Mouse (Mus musculus) urinary bladder, postnatal 14 days (tissue): Measurements from ENCODE around the gene Gm853.
A peak's percentile ranks its signal among the peaks of the same experiment; 100 is the strongest.

ENCODE experiments used
- DNase-seq: peaks from one replicate; pipeline ENCODE4 v3.0.0; 2021; ENCODE audit warnings: low spot score

Gene Gm853

GRCm38 (mm10) chr4:130174335-130175031, 47.7 kb downstream of the Gm853 start:
- DNase-seq, result peak; percentile 84

GRCm38 (mm10) chr4:130173911-130174311, 48.3 kb downstream of the Gm853 start:
- no peak for DNase-seq

GRCm38 (mm10) chr4:130173060-130173822, 49.0 kb downstream of the Gm853 start:
- DNase-seq, result peak; percentile 67

GRCm38 (mm10) chr4:130171951-130172765, 50.0 kb downstream of the Gm853 start:
- peak; percentile 64 for DNase-seq

GRCm38 (mm10) chr4:130170362-130170761, 51.8 kb downstream of the Gm853 start:
- DNase-seq, result no peak

GRCm38 (mm10) chr4:130169411-130169971, 52.7 kb downstream of the Gm853 start:
- DNase-seq, result no peak

- DNase-seq, result peak; percentile 94
These were observed 53.7 kb downstream of the Gm853 start for GRCm38 (mm10) chr4:130168280-130169183.

GRCm38 (mm10) chr4:130167814-130168213, 54.4 kb downstream of the Gm853 start:
- no peak for DNase-seq

GRCm38 (mm10) chr4:130167321-130167720, 54.9 kb downstream of the Gm853 start:
- no peak for DNase-seq

- no peak for DNase-seq
These were observed 55.6 kb downstream of the Gm853 start for GRCm38 (mm10) chr4:130166592-130166991.

- DNase-seq, result no peak
These were observed 56.1 kb downstream of the Gm853 start for GRCm38 (mm10) chr4:130166061-130166460.

GRCm38 (mm10) chr4:130164121-130164520, 58.1 kb downstream of the Gm853 start:
- no peak for DNase-seq

GRCm38 (mm10) chr4:130163391-130163861, 58.8 kb downstream of the Gm853 start:
- peak; percentile 69 for DNase-seq

- no peak for DNase-seq
These were observed 60.9 kb downstream of the Gm853 start for GRCm38 (mm10) chr4:130161349-130161748.
